18 mouse cellular contexts compared by ENCODE assay signal in the genomic region with DNA sequence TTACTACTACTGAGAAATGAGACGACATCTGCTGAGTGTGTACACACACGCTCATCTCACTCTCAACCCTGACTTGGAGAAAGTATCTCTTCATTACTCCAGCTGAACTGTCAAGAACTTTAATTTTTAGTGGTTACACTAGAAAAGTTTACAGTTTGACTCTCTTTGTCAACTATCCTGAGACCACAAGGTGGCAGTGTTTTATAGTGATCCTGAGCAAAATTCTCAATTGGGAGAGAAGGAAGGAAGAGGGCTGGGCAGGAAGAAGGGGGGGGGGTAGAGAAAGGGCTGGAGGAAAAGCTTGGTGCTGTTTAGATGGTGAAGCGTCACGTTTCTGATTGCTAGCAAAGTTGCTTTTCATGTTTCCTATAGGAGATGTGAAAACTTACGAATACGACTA.
A peak's percentile ranks its signal among the peaks of the same experiment; 100 is the strongest.
DNase-seq lines count a peak whose midpoint lies in the region; ATAC-seq and TF ChIP-seq lines count a peak whose summit lies in the region.
"Had no signal": no experiment of that assay in that cellular context is flagged by ENCODE, and none has a peak within 500 bp of the region (broad histone marks: within the 10 kb centered on the region; RNA-seq: fewer than 3 reads in every experiment).

No protein-coding gene starts in this region.

- TF ChIP-seq CTCF in heart, adult 2 months (IDR thresholded peaks at IDR 0.05), result peak; percentile 35
- no peak for TF ChIP-seq CTCF in thymus, adult 2 months (IDR thresholded peaks at IDR 0.05; ENCODE audit: borderline replicate concordance, control insufficient read depth, extremely low read depth, insufficient read depth, low read length, poor library complexity)

- intact Hi-C loops in heart, adult 2 months (cut with DNase I), result no loop called here

- H3K4me3 ChIP-seq in heart, adult 2 months, result no peak overlapping the region
- H3K4me3 ChIP-seq in thymus, adult 2 months (ENCODE audit: control insufficient read depth, insufficient read depth, low read length), result no peak overlapping the region
- no peak overlapping the region for H3K4me3 ChIP-seq in midbrain, embryonic 14.5 days (replicated peaks; ENCODE audit: low read depth, low read length)
- H3K4me3 ChIP-seq: embryonic facial prominence, embryonic 12.5 days; heart, embryonic 15.5 days; hindbrain, embryonic 10.5 days; liver, embryonic 13.5 days; midbrain, embryonic 12.5 days had no signal

- DNase-seq in heart, adult 2 months, result no peak
- no peak for DNase-seq in heart, adult 11 months
- DNase-seq in thymus, adult 2 months, result peak; percentile 21
- no peak for DNase-seq in thymus, postnatal 25 days
- DNase-seq in ZHBTc4 (ENCODE audit: low read depth, low spot score), result peak; percentile 43
- peak; percentile 2 for DNase-seq in retina, postnatal 1 day
- DNase-seq in midbrain, embryonic 14.5 days, result no peak
- no peak for DNase-seq in testis, postnatal 14 days (ENCODE audit: low spot score)
- DNase-seq: adrenal gland, adult 8-10 months; cerebellum, adult 9-11 months; gastrocnemius, postnatal 36 days; kidney, adult 11 months; liver, embryonic 13.5 days; lung, postnatal 36 days had no signal

- H3K79me2 ChIP-seq in heart, adult 2 months (replicated peaks; ENCODE audit: control insufficient read depth, insufficient read depth, low read length), result no peaks in the 10 kb centered on the region

- 49% methylated on average over 6 of the region's 6 CpGs for WGBS in heart, adult 2 months
- WGBS in thymus, adult 2 months, result 47% methylated on average over 6 of the region's 6 CpGs
- WGBS in midbrain, embryonic 14.5 days, result 68% methylated on average over 6 of the region's 6 CpGs

- no peaks in the 10 kb centered on the region for H3K27me3 ChIP-seq in heart, adult 2 months (ENCODE audit: control insufficient read depth, insufficient read depth, low read length)
- H3K27me3 ChIP-seq in thymus, adult 2 months (ENCODE audit: control insufficient read depth, insufficient read depth, low read length), result no peaks in the 10 kb centered on the region
- H3K27me3 ChIP-seq in midbrain, embryonic 14.5 days (ENCODE audit: control insufficient read depth, insufficient read depth, low read length), result no peaks in the 10 kb centered on the region
- H3K27me3 ChIP-seq: embryonic facial prominence, embryonic 12.5 days; heart, embryonic 15.5 days; liver, embryonic 13.5 days; midbrain, embryonic 12.5 days had no signal

- H3K4me1 ChIP-seq in heart, adult 2 months (ENCODE audit: control insufficient read depth, insufficient read depth, low read length), result no peaks in the 10 kb centered on the region
- H3K4me1 ChIP-seq in thymus, adult 2 months (replicated peaks; ENCODE audit: control insufficient read depth, insufficient read depth, low read length), result no peaks in the 10 kb centered on the region
- H3K4me1 ChIP-seq in midbrain, embryonic 14.5 days (ENCODE audit: control insufficient read depth, insufficient read depth, low read length), result no peaks in the 10 kb centered on the region
- H3K4me1 ChIP-seq: embryonic facial prominence, embryonic 12.5 days; heart, embryonic 15.5 days; hindbrain, embryonic 10.5 days; liver, embryonic 13.5 days; midbrain, embryonic 12.5 days had no signal

- no peak for TF ChIP-seq POLR2A in heart, adult 2 months (IDR thresholded peaks at IDR 0.05; ENCODE audit: insufficient read depth, low read depth, low read length)
- TF ChIP-seq POLR2A in thymus, adult 2 months (IDR thresholded peaks at IDR 0.05; ENCODE audit: control insufficient read depth, extremely low read depth, insufficient read depth, low read length, poor library complexity), result no peak

- H3K36me3 ChIP-seq in heart, adult 2 months (ENCODE audit: control insufficient read depth, insufficient read depth, low read length), result no peaks in the 10 kb centered on the region
- H3K36me3 ChIP-seq in thymus, adult 2 months (ENCODE audit: control insufficient read depth, insufficient read depth, low read length), result no peaks in the 10 kb centered on the region
- no peaks in the 10 kb centered on the region for H3K36me3 ChIP-seq in midbrain, embryonic 14.5 days (ENCODE audit: control insufficient read depth, insufficient read depth, low read length)
- H3K36me3 ChIP-seq: embryonic facial prominence, embryonic 12.5 days; heart, embryonic 15.5 days; hindbrain, embryonic 10.5 days; liver, embryonic 13.5 days; midbrain, embryonic 12.5 days had no signal

- H3K27ac ChIP-seq in heart, adult 2 months, result no peak overlapping the region
- H3K27ac ChIP-seq in thymus, adult 2 months (ENCODE audit: control insufficient read depth, insufficient read depth, low read length), result no peak overlapping the region
- H3K27ac ChIP-seq in midbrain, embryonic 14.5 days (replicated peaks; ENCODE audit: low read depth, low read length), result no peak overlapping the region
- H3K27ac ChIP-seq: embryonic facial prominence, embryonic 12.5 days; heart, embryonic 15.5 days; hindbrain, embryonic 10.5 days; liver, embryonic 13.5 days; midbrain, embryonic 12.5 days had no signal

- no peaks in the 10 kb centered on the region; the same call in 1 of the 2 replicates for H3K9me3 ChIP-seq in midbrain, embryonic 14.5 days (ENCODE audit: control insufficient read depth, low read length)
- H3K9me3 ChIP-seq: embryonic facial prominence, embryonic 12.5 days; heart, embryonic 15.5 days; liver, embryonic 13.5 days had no signal

- H3K4me2 ChIP-seq in midbrain, embryonic 14.5 days (ENCODE audit: low read length), result no peak overlapping the region
- H3K4me2 ChIP-seq: embryonic facial prominence, embryonic 12.5 days; heart, embryonic 15.5 days; liver, embryonic 13.5 days; midbrain, embryonic 12.5 days had no signal

- TF ChIP-seq EP300 in heart, adult 2 months (IDR thresholded peaks at IDR 0.05; ENCODE audit: insufficient read depth, low read depth, low read length), result no peak

- no peak for ATAC-seq in midbrain, embryonic 14.5 days (ENCODE audit: low FRiP score, low TSS enrichment)

- no peak overlapping the region for H3K9ac ChIP-seq in heart, adult 2 months (ENCODE audit: low read depth, low read length)
- no peak overlapping the region for H3K9ac ChIP-seq in midbrain, embryonic 14.5 days (replicated peaks; ENCODE audit: low read length)
- H3K9ac ChIP-seq: embryonic facial prominence, embryonic 12.5 days; heart, embryonic 15.5 days; liver, embryonic 13.5 days; midbrain, embryonic 12.5 days had no signal

Comparison
In these comparisons a context has a peak if more than half of its experiments do, and no peak if none do; other contexts are left out.
1. DNase-seq: peak in thymus, adult 2 months (single experiment), ZHBTc4 (single experiment) and retina, postnatal 1 day (single experiment); none in heart, adult 2 months (0 of 2), heart, adult 11 months (single experiment), thymus, postnatal 25 days (single experiment), midbrain, embryonic 14.5 days (single experiment) and testis, postnatal 14 days (single experiment).